ENCODE assay signal across 9 mouse cellular contexts in the genomic region with DNA sequence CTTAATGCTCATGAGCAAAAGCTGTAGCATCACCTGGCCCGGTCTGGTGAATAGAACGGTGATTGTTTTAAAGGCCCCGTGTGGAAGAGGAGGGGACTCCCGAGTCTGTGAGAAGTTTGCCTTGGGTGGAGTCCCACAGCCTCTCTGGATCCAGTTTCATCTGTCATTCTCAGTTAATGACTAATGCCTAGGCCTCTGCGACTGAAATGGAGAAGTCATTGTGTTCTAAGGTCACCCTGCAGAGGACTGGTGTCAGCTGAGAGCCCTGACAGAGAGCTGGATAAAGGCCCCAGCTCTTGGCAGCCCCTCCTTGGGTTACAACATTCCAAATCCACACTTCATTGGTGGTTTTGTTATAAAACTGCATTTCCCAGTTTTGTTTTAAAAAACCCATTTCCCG. TPM values are rescaled to one million over a fixed set of nuclear protein-coding genes. Genes with fewer than 3 reads are reported as not detected.
DNase-seq lines count a peak whose midpoint lies in the region; ATAC-seq and TF ChIP-seq lines count a peak whose summit lies in the region.
"Had no signal": no experiment of that assay in that cellular context is flagged by ENCODE, and none has a peak within 500 bp of the region (broad histone marks: within the 10 kb centered on the region; RNA-seq: fewer than 3 reads in every experiment).

No protein-coding gene starts in this region.

- peak overlapping the region; percentile 54 for H3K27ac ChIP-seq in gastrocnemius, adult 2 months
- peak overlapping the region; percentile 59 to 81 for H3K27ac ChIP-seq in heart, embryonic 14.5 days (replicated peaks in 1 of 2; ENCODE audit: control insufficient read depth in 1 of 2, insufficient read depth in 1 of 2, low read depth in 2 of 2, low read length in 2 of 2)

- intact Hi-C loops in gastrocnemius, adult 2 months (cut with DNase I): no loop called here

- H3K9ac ChIP-seq in heart, embryonic 14.5 days (ENCODE audit: low read length): no peak overlapping the region

- WGBS in heart, embryonic 14.5 days: 31% methylated on average over 6 of the region's 6 CpGs

- H3K27me3 ChIP-seq in heart, embryonic 14.5 days (ENCODE audit: control insufficient read depth, insufficient read depth, low read length): no peaks in the 10 kb centered on the region

- no peak for TF ChIP-seq CTCF in gastrocnemius, adult 2 months (IDR thresholded peaks at IDR 0.05)

- no peaks in the 10 kb centered on the region for H3K9me3 ChIP-seq in heart, embryonic 14.5 days (ENCODE audit: control insufficient read depth, low read length)

- H3K4me3 ChIP-seq in gastrocnemius, adult 2 months: no peak overlapping the region
- H3K4me3 ChIP-seq in heart, embryonic 14.5 days (ENCODE audit: control insufficient read depth in 1 of 2, insufficient read depth in 1 of 2, low read depth in 1 of 2, low read length in 2 of 2): no peak overlapping the region

- peaks cover 8 to 11% of the 10 kb centered on the region in 2 experiments for H3K4me1 ChIP-seq in heart, embryonic 14.5 days (ENCODE audit: control insufficient read depth in 2 of 2, insufficient read depth in 2 of 2, low read length in 2 of 2)

- DNase-seq in gastrocnemius, adult 2 months: peak; percentile 62
- no peak for DNase-seq in gastrocnemius, adult 8-10 months (ENCODE audit: low spot score in 2 of 2)
- peak; percentile 69 for DNase-seq in adrenal gland, postnatal 10 days
- peak; percentile 61 to 85 for DNase-seq in lung, postnatal 4 days
- no peak for DNase-seq in spleen, adult 12 weeks (ENCODE audit: low spot score)
- no peak for DNase-seq in cerebellum, postnatal 14 days
- no peak for DNase-seq in cerebellum, postnatal 25 days

- H3K4me2 ChIP-seq in heart, embryonic 14.5 days (ENCODE audit: low read length): no peak overlapping the region

- no peak; the same call in 1 of the 2 replicates for ATAC-seq in heart, embryonic 14.5 days (ENCODE audit: insufficient number of reproducible peaks, insufficient read depth, low FRiP score, low read depth)
- ATAC-seq: forebrain, embryonic 14.5 days had no signal

- H3K36me3 ChIP-seq in heart, embryonic 14.5 days (ENCODE audit: control insufficient read depth, insufficient read depth, low read length): peaks cover 16% of the 10 kb centered on the region

RNA-seq across cellular contexts. Expression of a gene that starts 10.1 kb away (rescaled TPM):
- 100 to 1,000 TPM; 286 to 331 TPM for total RNA-seq in gastrocnemius, adult 2 months (2021)
- total RNA-seq in gastrocnemius, adult 8-10 months (2022): 100 to 1,000 TPM; 341 to 375 (median 357) TPM
- 10 to 100 TPM; 45.8 to 60.2 TPM for total RNA-seq in adrenal gland, postnatal 10 days (2021)
- polyA plus RNA-seq in heart, embryonic 14.5 days (2014; fragmentation: Nextera tagmentation; extraction: Ambion mirVana): 48.0 and 50.5 TPM in 2 replicates

RNA-seq across cellular contexts. Expression of a gene that starts 26.4 kb away (rescaled TPM):
- total RNA-seq in gastrocnemius, adult 2 months (2021): 10 to 100 TPM; 17.1 to 22.0 TPM
- total RNA-seq in gastrocnemius, adult 8-10 months (2022): 10 to 100 TPM in 3 of 4 experiments, 1 to 10 TPM in 1; 10.0 to 15.4 (median 11.6) TPM
- total RNA-seq in adrenal gland, postnatal 10 days (2021): 10 to 100 TPM; 39.7 to 54.2 TPM
- polyA plus RNA-seq in heart, embryonic 14.5 days (2014; fragmentation: Nextera tagmentation; extraction: Ambion mirVana): 57.0 and 63.1 TPM in 2 replicates

RNA-seq across cellular contexts. Expression of a gene that starts 54.7 kb away (rescaled TPM):
- total RNA-seq in gastrocnemius, adult 2 months (2021): 10 to 100 TPM; 39.4 to 41.2 TPM
- total RNA-seq in gastrocnemius, adult 8-10 months (2022): 10 to 100 TPM; 28.1 to 39.6 (median 33.0) TPM
- total RNA-seq in adrenal gland, postnatal 10 days (2021): 10 to 100 TPM; 63.7 to 76.4 TPM
- polyA plus RNA-seq in heart, embryonic 14.5 days (2014; fragmentation: Nextera tagmentation; extraction: Ambion mirVana): 77.3 and 80.5 TPM in 2 replicates

RNA-seq across cellular contexts. Expression of a gene that starts 55.0 kb away (rescaled TPM):
- not detected for total RNA-seq in gastrocnemius, adult 2 months (2021)
- total RNA-seq in gastrocnemius, adult 8-10 months (2022): under 1 TPM in 1 of 4 experiments, not detected in 3; 0.05 TPM
- total RNA-seq in adrenal gland, postnatal 10 days (2021): 10 to 100 TPM in 1 of 2 experiments, 1 to 10 TPM in 1; 8.0 to 12.9 TPM
- 19.4 and 23.1 TPM in 2 replicates for polyA plus RNA-seq in heart, embryonic 14.5 days (2014; fragmentation: Nextera tagmentation; extraction: Ambion mirVana)

Comparison
In these comparisons a context has a peak if more than half of its experiments do, and no peak if none do; other contexts are left out.
1. DNase-seq: peak in gastrocnemius, adult 2 months (single experiment), adrenal gland, postnatal 10 days (single experiment) and lung, postnatal 4 days (2 of 2); none in gastrocnemius, adult 8-10 months (0 of 2), spleen, adult 12 weeks (single experiment), cerebellum, postnatal 14 days (0 of 2) and cerebellum, postnatal 25 days (0 of 2).
2. RNA of a gene that starts 10.1 kb away (total RNA-seq): 341 to 375 TPM in gastrocnemius, adult 8-10 months and 286 to 331 TPM in gastrocnemius, adult 2 months; 45.8 to 60.2 TPM in adrenal gland, postnatal 10 days; every median in the first group is over 4 times any median in the second.